Mouse (Mus musculus): Measurements from ENCODE around the gene Stac2.

Gene Stac2

GRCm38 (mm10) chr11:98022253-98022554 is 31.1 kb downstream of the Stac2 start:
- no peak for DNase-seq (ENCODE audit: low read depth in 1 of 2, low spot score in 2 of 2)

- no peak for DNase-seq (ENCODE audit: low read depth in 1 of 2, low spot score in 2 of 2)
Measured at GRCm38 (mm10) chr11:98021565-98022252, 31.6 kb downstream of the Stac2 start.

DNA sequence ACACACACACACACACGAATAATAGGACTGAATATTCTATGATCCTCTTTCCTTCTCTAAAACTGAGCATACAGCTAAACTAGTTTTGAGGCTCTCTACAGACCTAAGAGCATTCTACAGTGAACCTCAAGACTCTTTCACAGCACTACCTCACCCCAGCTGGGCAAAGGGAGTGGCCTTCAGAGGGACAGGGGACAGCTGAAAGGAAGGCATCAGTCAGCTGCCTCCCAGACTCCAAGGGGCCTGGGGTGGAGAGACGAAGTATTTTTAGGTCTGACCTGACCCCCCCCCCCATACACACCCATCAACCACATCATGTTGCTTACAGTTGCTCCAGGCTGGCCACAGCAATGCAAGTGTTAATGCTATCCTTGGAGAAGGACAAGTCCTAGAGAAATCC is 32.1 kb downstream of the Stac2 start:
- DNase-seq (ENCODE audit: low read depth in 1 of 2, low spot score in 2 of 2), result no peak

- DNase-seq (ENCODE audit: low read depth in 1 of 2, low spot score in 2 of 2), result no peak
Measured at GRCm38 (mm10) chr11:98020710-98021109, 32.6 kb downstream of the Stac2 start.

- no peak for DNase-seq (ENCODE audit: low read depth in 1 of 2, low spot score in 2 of 2)
Measured at GRCm38 (mm10) chr11:98019883-98020610, 33.2 kb downstream of the Stac2 start.

DNA sequence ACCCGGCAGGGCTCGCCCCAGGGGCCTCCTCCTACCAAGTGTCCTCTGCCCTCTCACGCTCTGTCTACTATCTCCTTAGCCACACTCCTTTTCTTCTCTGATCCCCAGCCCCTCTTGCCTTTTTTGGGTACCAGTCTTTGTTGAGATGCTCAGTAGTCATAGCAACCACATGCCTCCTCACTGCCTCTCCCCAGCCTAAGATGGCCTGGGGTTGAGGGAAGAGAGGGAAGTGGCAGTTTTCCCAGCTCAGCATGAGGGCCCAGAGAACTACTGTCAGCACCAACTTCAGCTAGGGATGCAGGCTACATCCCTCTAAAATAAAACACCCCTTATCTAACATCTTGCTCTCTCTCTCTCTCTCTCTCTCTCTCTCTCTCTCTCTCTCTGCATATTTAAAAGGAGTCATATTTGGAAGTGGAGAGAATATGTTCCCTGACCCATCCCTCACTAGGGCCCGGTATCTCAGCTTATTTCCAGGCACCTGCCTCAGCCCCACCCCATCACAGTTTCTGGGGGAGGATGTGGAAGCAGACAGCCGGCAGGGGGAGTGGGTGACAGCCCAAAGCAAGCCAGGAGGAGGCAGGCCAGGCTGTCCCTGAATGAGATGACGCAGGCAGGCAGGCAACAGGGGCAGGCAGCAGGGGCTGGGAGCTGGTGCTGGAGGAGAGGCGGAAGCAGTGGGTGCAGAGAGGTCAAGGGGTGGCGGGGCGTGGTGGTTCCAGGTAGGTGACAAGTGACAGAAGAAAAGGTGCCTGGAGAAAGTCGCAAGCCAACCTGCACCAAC is 34.2 kb downstream of the Stac2 start:
- no peak for DNase-seq (ENCODE audit: low read depth in 1 of 2, low spot score in 2 of 2)

DNA sequence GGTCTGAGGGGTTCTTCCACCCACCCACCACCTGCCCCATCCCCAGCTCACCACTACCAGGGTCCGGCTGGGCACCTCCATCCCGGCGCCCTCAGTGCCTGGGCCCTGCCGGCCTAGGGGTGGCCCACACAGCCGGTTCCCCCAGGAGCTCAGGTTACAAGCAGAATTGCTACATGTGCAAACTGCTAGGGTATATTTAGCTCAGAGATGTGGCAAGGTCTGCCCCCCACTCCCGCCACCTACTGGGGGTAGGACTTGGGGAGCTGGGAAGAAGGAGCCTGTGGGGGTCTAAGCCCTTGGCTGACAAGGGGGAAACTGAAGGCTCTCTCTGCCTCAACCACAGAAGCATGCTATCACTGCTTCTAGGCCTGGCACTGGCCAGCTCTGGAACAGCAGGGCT is 35.0 kb downstream of the Stac2 start:
- no peak for DNase-seq (ENCODE audit: low read depth in 1 of 2, low spot score in 2 of 2)

- DNase-seq (ENCODE audit: low read depth in 1 of 2, low spot score in 2 of 2), result no peak
Measured at GRCm38 (mm10) chr11:98016824-98017223, 36.4 kb downstream of the Stac2 start.

DNA sequence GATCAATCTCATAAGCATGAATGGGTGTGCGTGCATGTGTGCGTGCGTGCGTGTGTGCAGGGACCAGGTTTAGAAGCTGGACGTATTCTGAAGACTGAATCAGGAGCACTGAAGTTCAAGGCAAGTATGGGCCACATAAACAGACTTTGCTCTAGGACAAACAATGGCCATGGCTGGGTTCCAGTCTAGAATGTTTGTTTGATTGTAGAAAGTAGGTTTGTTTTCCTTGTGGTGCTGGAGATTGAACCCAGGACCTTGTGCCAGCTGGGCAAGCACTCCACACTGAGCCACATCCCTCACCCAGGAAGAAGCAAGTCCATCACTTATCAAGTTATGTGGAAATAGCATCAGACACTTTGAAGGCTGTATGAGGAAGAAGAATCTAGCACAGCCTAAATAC is 37.1 kb downstream of the Stac2 start:
- no peak for DNase-seq (ENCODE audit: low read depth in 1 of 2, low spot score in 2 of 2)

GRCm38 (mm10) chr11:98012831-98013230 is 40.4 kb downstream of the Stac2 start:
- no peak for DNase-seq (ENCODE audit: low read depth in 1 of 2, low spot score in 2 of 2)

DNA sequence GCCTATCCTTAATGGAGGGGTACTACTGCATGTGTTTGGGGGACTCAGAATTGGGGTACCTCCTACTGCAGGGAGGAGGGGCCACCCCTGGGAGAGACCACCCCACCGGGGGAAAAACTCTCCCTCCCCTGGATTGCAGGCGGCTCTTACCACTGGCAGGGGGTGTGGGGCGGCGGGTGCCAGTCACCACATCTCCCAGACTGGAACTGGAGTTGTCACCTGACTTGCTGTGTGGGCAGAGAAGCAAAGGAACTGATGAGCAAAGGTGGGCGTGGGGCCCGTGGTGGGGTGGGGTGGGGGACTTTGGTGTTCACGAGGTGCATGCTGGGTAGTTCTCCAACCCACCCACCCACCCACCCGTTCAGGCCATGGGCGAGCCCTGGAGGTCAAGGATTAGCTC is 41.5 kb downstream of the Stac2 start:
- DNase-seq (ENCODE audit: low read depth in 1 of 2, low spot score in 2 of 2), result no peak

DNA sequence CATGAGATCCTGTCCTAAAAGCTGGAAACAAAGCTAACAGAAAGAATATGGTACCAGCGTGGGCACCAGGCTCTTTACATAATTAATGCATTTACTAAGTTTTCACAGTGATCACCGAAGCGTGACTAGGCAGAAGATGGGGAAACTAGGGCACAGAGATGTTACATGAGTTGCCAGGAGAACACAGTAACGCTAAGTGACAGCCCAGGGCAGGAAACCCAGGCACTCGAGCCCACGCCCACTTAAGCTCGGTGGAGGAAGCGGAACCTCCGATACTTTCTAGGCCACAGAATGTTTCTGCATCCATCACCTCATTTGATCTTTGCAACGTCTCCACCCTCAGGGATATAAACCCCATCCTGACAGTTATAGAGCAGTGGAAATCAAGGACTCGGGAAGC is 45.2 kb downstream of the Stac2 start:
- DNase-seq (ENCODE audit: low read depth in 1 of 2, low spot score in 2 of 2), result no peak

DNA sequence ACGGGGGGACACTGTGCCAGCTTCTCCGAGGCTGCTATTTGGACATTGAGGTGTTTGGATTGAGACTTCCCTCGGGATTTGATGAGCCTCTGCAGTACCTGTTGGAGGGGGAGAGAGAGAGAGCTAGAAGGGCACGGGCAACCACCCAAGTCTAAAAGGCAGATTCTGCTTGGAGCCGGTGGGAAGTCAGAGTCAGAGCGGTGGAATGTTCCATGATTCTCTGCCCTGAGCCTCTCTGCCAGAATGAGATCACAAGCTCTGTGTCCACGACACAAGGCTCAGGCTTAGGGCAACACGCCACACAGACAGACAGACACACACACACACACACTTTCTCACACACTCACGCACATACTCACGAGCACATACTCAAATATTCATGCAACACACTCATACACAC is 47.6 kb downstream of the Stac2 start:
- no peak for DNase-seq (ENCODE audit: low read depth in 1 of 2, low spot score in 2 of 2)

DNA sequence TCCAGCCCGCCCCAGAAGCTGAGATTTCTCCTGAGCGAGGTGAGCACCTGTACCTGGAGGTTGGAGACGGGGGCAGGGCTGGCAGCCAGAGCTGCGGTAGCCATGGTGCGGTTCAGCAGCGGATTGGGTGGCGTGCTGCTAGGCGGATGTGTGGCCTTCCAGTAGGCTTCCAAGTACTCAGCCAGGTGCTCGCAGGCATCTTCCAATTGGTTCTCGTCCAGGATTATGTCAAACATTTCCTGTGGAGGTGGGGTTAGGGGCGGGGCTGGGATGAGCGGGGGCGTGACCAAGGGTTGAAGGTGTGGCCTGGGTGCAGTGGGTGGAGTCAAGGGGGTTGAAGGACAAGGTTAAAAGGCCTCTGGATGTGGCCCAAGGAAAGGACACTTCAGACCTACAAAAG is 48.2 kb downstream of the Stac2 start:
- no peak for DNase-seq (ENCODE audit: low read depth in 1 of 2, low spot score in 2 of 2)

DNA sequence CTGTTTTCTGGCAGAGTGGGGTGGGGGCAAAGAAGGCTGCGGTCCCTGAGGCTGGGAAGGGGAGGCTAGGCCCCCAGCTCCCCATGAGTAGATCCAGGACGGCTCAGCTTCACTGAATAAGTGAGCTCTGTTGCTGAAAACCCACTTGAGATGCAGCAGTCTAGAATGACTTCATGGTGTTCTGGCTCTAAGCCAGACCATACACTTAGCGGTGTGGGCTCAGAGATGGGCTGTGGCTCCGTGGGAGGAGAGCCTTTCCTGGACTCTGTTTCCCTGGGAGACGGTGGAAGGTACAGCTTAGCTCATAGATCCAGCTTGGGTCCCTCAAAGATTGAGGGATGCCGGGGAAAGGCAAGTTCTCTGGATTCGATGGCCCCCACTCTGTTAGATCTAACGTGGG is 49.1 kb downstream of the Stac2 start:
- DNase-seq (ENCODE audit: low read depth in 1 of 2, low spot score in 2 of 2), result no peak

GRCm38 (mm10) chr11:98003171-98003671 is 50.0 kb downstream of the Stac2 start:
- DNase-seq (ENCODE audit: low read depth in 1 of 2, low spot score in 2 of 2), result no peak

GRCm38 (mm10) chr11:98002627-98003026 is 50.6 kb downstream of the Stac2 start:
- DNase-seq (ENCODE audit: low read depth in 1 of 2, low spot score in 2 of 2), result peak in 1 of 2 experiments; percentile 80

GRCm38 (mm10) chr11:98001986-98002385 is 51.3 kb downstream of the Stac2 start:
- DNase-seq (ENCODE audit: low read depth in 1 of 2, low spot score in 2 of 2), result no peak

- no peak for DNase-seq (ENCODE audit: low read depth in 1 of 2, low spot score in 2 of 2)
Measured at GRCm38 (mm10) chr11:98001351-98001824, 51.9 kb downstream of the Stac2 start.

DNA sequence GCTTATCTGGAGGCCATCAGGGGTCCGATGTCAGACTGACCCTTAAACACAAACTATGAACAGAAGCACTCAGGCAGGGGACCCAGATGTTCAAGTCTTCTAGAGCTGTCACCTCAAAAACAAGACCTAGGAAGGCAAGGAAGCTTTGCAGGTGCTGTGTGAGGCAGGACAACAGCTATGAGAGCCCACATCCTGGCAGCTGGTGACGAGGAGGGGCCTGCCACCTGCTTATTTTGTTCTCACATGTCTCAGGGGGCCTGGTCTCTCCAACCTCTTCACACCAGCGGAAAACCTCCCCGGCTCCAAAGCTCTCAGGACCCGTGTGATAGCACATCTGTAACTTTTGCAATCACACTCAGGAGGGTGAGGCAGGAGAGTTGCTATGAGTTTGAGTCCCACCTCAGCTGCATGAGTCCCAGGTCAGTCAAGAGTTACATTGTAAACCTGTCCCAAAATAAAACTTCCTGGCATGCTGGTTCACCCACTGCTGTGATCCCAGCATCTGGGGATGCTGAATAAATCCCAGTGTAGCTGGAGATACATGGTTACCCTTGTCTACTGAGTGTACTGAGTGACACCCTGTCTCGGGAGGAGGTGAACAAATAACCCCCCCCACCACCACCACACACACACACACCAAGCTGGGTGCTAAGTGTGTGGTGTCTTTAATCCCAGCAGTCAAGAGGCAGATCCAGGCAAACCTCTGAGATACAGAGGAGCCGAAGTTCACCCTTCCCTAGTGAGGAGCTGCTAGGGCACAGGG is 52.7 kb downstream of the Stac2 start:
- no peak for DNase-seq (ENCODE audit: low read depth in 1 of 2, low spot score in 2 of 2)

GRCm38 (mm10) chr11:97999748-98000147 is 53.5 kb downstream of the Stac2 start:
- DNase-seq (ENCODE audit: low read depth in 1 of 2, low spot score in 2 of 2), result no peak

Data from monocyte, adult 2 months (primary cell).